Mouse (Mus musculus): Measurements from ENCODE around the gene Tspan3. TPM values are rescaled to one million over a fixed set of nuclear protein-coding genes. Genes with fewer than 3 reads are reported as not detected.

The Tspan3 gene
- total RNA-seq (2014; fragmentation: Nextera tagmentation) (14.0 and 15.7 TPM in 2 replicates), total RNA-seq (2017) (16.8 and 27.4 TPM in 2 replicates)

GRCm38 (mm10) chr9:56165377-56165776 is at the start of gene Tspan3:
Gene Tspan3, minus strand, starts transcription at chr9:56165477.
- ATAC-seq (replicated peaks; ENCODE audit: low FRiP score, low TSS enrichment, poor library complexity, severe bottlenecking): no peak

DNA sequence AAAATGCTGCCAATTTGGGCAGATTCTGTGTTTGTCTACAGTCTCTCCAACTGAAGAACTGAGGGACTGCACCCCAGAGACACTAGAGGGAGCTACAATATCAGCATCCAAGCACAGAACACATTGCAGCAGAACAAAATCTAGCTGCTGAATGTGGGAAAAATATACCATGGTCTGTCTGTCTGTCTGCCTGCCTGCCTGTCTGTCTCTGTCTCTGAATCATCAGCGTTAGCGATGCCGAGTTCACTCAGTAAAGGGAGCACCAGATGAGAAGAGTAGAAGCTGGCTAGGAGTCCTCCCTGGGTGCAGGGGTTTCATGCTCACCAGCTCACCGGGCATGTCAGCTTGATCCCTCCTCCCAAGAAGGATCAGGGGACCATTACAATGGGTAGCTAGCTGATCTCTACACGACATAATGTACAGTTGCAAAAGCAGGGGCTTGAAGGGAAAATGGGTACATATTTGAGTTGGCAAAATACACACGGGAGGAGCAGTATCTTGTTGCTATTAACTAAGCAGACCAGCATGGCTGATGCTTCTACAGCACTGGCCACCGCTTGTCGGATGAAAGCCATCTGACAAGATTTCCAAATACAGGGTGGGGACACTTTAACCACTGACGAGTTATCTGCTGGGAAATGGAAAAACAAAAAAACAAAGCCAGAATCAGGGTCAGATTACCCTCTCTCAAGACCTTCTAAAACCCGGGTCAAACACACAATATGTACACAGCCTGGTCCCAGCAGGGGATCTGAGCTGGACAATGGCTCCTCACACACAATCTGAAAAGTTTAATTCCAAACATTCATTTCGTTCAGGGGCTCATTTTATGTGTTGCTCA is 48.4 kb upstream of the Tspan3 start:
- peak; percentile 79 for ATAC-seq (replicated peaks; ENCODE audit: low FRiP score, low TSS enrichment, poor library complexity, severe bottlenecking)

DNA sequence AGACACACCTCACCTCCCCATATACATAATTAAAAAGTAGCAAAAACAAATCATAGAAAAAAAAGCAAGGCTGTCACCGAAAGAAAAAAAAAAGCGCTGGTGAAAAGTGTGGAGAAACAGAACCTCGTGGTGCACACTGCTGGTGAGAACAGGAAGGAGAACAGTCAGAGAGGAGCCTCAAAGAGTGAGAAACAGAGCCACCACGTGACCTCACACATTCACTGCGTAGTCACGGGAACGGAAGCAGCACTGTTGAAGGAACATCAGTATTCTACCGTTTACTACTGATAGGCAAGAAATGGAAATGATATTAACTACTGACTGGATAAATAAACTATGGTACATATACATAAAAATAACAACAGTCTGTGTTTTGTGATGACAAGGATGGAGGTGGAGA is 43.5 kb upstream of the Tspan3 start:
- ATAC-seq (replicated peaks; ENCODE audit: low FRiP score, low TSS enrichment, poor library complexity, severe bottlenecking): no peak

DNA sequence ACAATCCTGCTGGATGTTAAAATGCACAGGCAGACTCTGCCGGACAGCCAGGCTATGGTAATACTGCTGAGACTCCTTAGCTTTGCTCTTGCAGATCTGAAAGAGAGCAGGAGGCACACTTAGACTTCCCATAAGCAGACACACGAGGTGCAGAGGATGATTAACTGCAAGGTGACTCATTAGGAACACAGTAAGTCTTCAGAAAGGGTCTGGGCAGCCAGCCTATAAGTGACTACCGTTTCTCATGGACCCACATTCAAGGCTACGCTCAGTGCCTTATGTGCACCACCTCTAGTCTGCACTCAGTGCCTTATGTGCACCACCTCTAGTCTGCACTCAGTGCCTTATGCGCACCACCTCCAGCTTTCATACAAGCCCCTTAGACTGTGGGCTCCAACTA is 42.2 kb upstream of the Tspan3 start:
- ATAC-seq (replicated peaks; ENCODE audit: low FRiP score, low TSS enrichment, poor library complexity, severe bottlenecking): no peak

- no peak for ATAC-seq (replicated peaks; ENCODE audit: low FRiP score, low TSS enrichment, poor library complexity, severe bottlenecking)
Measured at GRCm38 (mm10) chr9:56207083-56207482, 41.8 kb upstream of the Tspan3 start.

DNA sequence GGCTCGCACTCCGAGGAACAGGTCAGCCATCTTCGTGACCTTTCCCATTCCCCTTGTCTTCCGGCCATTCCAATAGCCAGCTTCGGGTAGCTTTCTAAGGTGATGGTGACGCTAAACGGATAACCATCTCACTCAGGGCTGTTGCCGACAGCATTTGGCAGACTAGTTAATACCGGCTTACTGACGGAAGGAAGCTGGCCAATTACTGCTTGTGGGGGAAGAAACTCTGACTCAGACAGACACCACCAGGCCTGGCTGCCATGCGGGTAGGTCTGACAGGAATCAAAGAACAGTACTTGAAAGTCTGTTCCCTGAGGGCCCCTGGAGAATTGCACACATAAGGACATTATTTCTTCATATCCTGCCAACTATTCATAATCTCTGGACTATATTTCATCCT is 40.1 kb upstream of the Tspan3 start:
- ATAC-seq (replicated peaks; ENCODE audit: low FRiP score, low TSS enrichment, poor library complexity, severe bottlenecking): no peak

GRCm38 (mm10) chr9:56204316-56204715 is 39.0 kb upstream of the Tspan3 start:
- ATAC-seq (replicated peaks; ENCODE audit: low FRiP score, low TSS enrichment, poor library complexity, severe bottlenecking): no peak

GRCm38 (mm10) chr9:56200645-56201314 is 35.5 kb upstream of the Tspan3 start:
- ATAC-seq (replicated peaks; ENCODE audit: low FRiP score, low TSS enrichment, poor library complexity, severe bottlenecking): peak; percentile 85

- no peak for ATAC-seq (replicated peaks; ENCODE audit: low FRiP score, low TSS enrichment, poor library complexity, severe bottlenecking)
Measured at GRCm38 (mm10) chr9:56200200-56200599, 34.9 kb upstream of the Tspan3 start.

- ATAC-seq (replicated peaks; ENCODE audit: low FRiP score, low TSS enrichment, poor library complexity, severe bottlenecking): no peak
Measured at GRCm38 (mm10) chr9:56196921-56197320, 31.6 kb upstream of the Tspan3 start.

- no peak for ATAC-seq (replicated peaks; ENCODE audit: low FRiP score, low TSS enrichment, poor library complexity, severe bottlenecking)
Measured at GRCm38 (mm10) chr9:56195193-56195592, 29.9 kb upstream of the Tspan3 start.

DNA sequence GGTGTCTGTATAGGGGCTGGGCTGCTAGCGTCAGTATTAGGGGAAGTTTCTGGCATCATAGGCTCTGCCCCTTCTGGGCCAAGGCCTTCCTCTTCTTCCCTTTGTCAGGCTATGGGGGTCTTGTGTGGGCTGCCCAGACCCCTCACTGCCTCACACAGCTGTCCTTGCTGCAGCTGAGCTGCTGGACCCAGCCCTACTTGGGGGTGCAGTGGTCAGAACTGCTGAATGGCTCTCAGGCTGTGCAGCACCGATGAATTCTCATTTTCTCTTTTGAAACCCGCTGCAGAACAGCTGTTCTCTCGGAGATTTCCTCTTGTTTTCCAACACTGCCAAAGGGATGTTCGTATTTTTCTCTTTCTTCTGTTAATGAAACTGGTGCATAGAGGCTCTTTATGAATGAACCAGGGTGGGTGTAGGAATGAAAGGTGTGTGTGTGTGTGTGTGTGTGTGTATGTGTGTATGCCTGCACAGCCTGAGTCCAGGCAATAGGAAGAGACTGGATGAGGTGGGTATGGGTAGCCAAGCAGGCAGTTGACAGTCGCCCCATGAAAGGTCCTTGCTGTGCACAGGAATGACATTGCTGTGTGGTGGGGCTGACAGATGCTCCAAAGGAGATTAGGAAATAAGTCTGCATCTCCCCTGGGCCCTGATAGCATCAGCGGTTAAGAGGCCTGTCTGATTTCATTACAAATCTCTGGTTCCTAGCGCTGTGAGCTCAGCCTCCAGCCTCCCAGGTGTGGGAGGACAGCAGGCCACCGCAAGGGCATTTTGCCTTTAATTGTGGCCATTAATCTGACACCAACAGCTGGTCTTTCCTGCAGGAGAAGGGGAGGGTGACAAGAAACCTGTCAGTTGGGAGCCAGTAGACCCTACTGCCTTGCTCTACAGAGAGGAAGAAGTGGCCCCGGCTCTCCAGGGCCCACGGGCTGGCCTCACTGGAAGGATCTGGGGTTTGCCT is 26.5 kb upstream of the Tspan3 start:
- no peak for ATAC-seq (replicated peaks; ENCODE audit: low FRiP score, low TSS enrichment, poor library complexity, severe bottlenecking)

DNA sequence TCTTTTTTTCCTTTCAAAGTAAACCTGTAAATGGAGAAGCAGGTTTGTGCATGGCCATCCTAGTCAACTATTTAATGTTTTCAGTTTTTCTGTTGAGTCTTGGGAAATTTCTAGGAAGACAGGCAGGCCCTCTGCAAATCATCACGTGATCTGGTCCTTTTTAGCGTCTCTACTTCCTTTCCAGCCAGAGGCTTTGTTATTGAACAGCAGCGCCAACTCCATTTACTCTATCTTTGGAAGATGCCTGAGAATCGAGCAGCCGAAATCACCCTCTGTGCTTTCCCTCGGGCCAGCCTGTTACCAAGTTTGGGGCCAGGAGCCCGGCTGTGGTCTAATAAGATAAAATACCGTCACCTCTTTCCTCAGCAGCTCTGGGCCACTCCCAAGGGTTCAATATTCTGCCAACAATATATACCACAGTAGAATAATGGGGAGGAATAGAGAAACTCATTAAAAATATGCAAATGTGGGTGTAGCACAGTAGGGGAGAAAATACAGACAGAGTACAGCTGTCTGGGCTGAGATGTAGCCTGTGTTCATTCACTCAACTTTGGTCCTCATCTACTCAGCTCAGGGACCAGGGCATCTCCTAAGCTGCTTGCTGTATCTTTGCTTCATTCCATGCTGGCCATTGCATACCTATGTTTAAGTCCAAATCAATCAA is 15.0 kb upstream of the Tspan3 start:
- ATAC-seq (replicated peaks; ENCODE audit: low FRiP score, low TSS enrichment, poor library complexity, severe bottlenecking): peak; percentile 61

DNA sequence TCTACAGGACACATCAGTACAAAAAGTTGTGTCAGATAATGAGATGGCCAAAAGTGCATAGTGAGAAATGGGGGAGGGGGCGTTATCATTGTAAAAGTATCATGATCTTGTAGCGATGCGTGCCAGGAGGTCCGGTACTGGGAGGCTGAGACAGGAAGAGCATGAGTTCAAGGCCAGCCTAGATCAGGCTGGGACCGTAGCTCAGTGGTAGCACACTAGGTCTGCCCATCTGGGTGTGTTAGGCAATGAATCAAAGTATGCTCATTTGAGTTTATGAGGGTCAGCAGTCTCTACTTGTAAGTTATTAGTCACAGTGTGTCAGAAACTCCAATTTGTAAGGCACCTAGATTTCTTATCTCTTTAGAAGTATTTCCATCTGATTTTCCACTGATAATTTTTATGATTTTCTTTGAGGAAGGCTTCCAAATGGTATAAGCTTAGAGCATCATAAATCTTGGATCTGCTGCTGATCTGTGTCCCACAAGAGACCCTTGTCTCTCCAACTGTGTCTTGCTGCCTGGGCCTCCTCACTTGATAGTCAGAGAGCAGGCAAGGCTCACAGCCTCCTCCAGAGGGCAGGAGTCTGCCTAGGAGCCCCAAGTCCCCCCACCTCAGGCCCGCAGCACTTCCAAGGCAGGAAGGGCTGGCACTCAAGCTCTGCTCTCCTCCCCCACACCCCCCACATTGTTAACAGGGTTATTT is 14.3 kb upstream of the Tspan3 start:
- ATAC-seq (replicated peaks; ENCODE audit: low FRiP score, low TSS enrichment, poor library complexity, severe bottlenecking): peak; percentile 65; the same call in 1 of the 2 replicates

DNA sequence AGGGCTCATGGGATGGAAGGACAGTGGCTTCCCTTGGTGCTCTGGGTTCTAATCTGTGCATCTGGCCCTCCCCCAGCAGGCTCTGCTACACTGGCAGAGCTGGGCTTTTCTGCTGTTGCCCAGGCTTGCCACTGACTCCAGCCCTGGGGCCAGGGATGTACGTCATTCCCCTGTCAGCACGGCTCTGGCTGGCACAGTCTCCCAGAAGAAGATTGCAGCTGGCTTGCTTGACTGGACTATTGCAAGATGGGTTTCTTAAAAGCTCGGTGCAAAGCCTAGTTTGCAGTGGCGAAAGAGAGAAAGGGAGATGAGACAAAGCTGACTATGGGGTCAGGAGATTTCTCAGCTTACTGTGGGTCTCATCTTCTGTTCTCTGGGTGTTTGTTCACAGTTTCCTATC is 12.1 kb upstream of the Tspan3 start:
- ATAC-seq (replicated peaks; ENCODE audit: low FRiP score, low TSS enrichment, poor library complexity, severe bottlenecking): no peak

- no peak for ATAC-seq (replicated peaks; ENCODE audit: low FRiP score, low TSS enrichment, poor library complexity, severe bottlenecking)
Measured at GRCm38 (mm10) chr9:56175316-56175715, 10.0 kb upstream of the Tspan3 start.

- no peak for ATAC-seq (replicated peaks; ENCODE audit: low FRiP score, low TSS enrichment, poor library complexity, severe bottlenecking)
Measured at GRCm38 (mm10) chr9:56167690-56168089, 2.4 kb upstream of the Tspan3 start.

DNA sequence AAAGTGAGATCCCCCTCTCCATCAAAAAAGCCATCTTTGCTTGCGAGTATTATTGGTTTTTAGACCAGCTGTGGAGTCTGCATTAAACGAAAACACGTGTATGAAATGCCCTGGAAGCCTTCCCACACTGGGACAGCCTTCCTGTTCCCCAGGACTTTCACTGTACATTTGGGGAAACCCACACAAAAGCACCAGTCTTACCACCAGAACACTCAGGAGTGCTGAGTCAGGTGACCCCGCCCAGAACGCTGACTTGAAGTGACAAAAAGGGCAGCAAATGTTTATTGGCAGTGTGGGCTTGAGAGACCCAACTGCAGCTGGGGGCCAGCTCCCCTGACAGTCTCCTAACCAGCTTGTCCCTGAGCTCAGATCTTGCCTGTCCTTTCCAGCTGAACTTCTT is 884 bp upstream of the Tspan3 start:
- no peak for ATAC-seq (replicated peaks; ENCODE audit: low FRiP score, low TSS enrichment, poor library complexity, severe bottlenecking)
